Mouse (Mus musculus) lung, postnatal 10 days (tissue): ENCODE measurements around the gene 4933428G20Rik.

Source experiments
- DNase-seq: peaks from one replicate; pipeline ENCODE4 v3.0.0; 2021

4933428G20Rik gene

DNA sequence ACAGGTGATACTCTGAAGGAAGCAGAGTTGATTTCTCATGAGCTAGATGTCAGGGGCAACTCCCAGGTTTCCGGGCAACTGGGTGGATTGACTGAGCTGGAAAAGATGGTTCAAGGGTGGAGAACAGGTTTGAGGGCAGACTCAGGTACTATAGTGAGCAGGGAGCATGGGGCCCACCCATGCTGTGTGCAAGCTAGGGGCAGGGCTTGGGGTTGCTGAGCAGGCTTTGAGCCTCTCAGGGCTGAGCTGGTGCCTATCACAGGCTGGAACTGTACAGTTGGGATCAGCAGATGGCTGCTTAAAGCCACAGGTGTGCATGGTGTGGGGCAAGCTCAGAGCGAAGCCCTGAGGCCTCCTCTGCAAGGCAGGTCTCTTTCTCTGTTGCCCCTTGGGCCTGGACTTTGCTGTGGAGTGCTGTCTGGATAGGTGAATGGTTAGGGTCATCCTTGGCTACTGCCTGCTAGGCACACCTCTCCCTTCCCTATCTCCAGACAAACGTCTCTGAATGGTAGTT is 38.8 kb downstream of the 4933428G20Rik start:
- no peak for DNase-seq

DNA sequence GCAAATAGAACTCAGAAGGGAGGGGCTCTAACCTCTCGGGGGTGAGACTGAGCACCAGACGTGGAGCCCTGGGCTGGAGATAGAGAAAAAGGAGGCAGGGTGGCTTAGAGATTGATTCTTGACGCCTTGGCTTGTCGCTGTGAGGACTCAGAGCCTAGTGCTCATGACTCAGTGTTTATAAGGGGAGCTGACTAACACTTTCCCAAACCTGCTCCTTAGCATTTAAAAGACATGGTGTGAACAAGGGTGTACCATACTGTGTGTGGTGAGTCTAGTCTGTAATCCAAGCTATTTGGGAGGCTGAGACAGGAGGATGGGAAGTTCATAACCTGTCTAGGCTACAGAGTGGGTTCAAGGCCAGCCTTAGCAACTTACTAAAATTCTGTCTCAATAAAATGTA is 43.0 kb downstream of the 4933428G20Rik start:
- no peak for DNase-seq

DNA sequence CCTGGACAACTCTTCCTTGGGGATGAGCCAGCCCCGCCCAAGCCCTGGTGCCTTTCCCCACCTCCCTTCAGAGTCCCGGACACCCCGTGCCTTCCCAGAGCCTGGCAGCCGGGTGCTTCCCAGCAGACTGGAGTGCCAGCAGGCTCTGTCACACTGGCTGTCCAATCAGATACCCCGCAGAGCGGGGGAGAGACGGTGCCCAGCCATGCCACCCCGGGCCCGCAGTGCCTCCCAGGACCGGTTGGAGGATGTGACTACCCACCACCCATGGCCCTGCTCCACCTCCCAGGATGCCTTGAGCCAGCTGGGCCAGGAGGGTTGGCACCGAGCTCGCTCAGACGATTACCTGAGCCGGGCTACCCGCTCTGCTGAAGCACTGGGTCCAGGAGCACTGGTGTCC is 48.5 kb downstream of the 4933428G20Rik start:
- DNase-seq, result no peak

- peak; percentile 76 for DNase-seq
Observed at GRCm38 (mm10) chr11:97450305-97450922, 49.7 kb downstream of the 4933428G20Rik start.

DNA sequence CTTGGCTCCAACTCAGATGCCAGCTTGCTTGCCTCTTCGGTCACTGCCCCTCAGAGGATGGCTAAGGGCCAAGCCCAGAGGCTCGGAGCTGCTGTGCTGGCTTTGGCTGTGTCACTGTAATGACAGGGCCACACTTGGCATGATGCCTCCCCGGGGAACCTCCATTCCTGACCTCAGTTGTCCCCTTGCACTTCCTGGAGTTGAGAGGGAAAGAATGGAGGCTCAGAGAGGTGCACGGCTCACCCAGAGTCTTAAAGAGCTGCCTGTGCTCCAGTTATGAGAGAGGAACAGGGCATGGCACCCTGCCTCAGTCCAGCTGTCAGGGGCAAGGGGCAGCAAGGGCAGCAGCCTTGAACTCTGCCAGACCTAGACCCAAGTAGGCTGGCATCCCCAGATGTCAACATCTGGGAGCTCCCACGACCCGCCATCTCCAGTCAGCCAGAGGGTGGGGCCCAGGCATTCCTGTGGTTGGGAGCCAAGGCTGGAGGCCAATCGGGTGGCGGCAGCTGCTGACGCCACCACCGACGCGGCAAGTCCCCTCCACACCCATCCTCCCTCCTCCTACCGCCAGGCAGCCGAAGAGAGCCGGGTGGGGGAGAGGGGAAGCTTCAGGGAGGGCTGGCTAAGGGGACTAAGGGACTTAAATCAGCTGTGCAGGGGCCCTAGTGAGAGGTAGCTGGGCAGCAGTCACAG is 50.4 kb downstream of the 4933428G20Rik start:
- DNase-seq, result peak; percentile 94

- peak; percentile 61 for DNase-seq
Observed at GRCm38 (mm10) chr11:97448611-97449394, 51.3 kb downstream of the 4933428G20Rik start.

DNA sequence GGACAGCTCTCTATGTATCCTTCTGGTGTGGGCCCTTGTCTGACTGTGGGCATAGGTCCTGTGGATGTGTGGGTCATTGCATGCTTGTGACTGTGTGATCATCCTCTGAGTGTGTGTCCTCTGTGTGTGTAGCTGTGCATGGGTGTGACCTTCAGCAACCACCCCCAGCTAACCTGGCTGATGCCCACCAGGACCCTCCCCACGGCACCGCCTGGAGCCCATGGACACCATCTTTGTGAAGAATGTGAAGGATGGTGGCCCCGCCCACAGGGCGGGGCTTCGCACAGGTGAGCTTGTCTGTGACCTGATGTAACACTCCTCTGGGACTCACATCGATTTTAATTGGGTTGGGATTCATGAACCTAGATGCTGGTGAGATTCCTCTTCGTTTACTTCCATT is 52.2 kb downstream of the 4933428G20Rik start:
- no peak for DNase-seq

- no peak for DNase-seq
Observed at GRCm38 (mm10) chr11:97445999-97446511, 54.1 kb downstream of the 4933428G20Rik start.

- no peak for DNase-seq
Observed at GRCm38 (mm10) chr11:97445596-97445995, 54.5 kb downstream of the 4933428G20Rik start.

GRCm38 (mm10) chr11:97442891-97443675 is 57.1 kb downstream of the 4933428G20Rik start:
- no peak for DNase-seq

- peak; percentile 68 for DNase-seq
Observed at GRCm38 (mm10) chr11:97441658-97442125, 58.4 kb downstream of the 4933428G20Rik start.

DNA sequence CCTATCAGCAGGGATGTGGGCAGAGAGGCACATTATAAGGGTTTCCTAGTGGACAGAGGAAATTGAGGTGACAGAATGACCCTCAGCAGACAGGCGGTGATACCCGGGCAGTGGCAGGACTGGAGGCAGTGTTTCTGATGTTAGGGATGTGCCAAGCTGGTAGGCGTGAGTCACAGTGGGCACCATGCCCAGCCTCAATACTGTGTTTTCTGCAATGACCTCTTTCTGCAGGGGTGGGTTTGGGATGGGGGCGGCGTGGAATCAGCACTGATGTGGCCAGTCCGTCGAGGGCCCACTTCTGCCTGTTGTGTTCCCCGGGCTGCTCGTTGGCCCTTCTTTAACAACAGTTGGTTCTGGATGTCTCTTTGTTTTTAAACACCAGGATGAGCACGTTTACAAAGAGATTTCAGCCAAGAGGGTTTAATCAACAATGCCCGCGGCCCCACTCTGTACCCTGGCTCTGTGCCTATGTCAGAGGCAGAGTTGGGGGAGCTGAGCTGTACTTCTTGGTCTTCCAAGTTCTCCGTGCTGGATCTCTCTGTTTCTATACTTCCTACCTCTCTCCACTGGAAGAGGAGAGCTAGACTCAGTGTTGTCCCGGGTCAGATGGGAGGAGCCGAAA is 59.0 kb downstream of the 4933428G20Rik start:
- peak; percentile 65 for DNase-seq
